Mouse (Mus musculus): ENCODE data around the gene Ubl4b. TPM values are rescaled to one million over a fixed set of nuclear protein-coding genes. Genes with fewer than 3 reads are reported as not detected.

The Ubl4b gene
- polyA plus RNA-seq, 2 experiments = 0.31 TPM; not detected in 1

- Histone ChIP-seq H3K4me2 (replicated peaks; ENCODE audit: low read depth, low read length, severe bottlenecking) (no peak overlapping the region), H3K9me3 (ENCODE audit: control insufficient read depth, low read length) (no peaks in the 10 kb centered on the region), H3K27me3 (ENCODE audit: control insufficient read depth, insufficient read depth, low read length) (no peaks in the 10 kb centered on the region), H3K27ac (replicated peaks; ENCODE audit: low read depth, low read length) (no peak overlapping the region), H3K36me3 (ENCODE audit: control insufficient read depth, insufficient read depth, low read length) (no peaks in the 10 kb centered on the region), H3K9ac (ENCODE audit: low read depth, low read length, severe bottlenecking) (no peak overlapping the region), H3K4me3 (replicated peaks; ENCODE audit: low read length) (no peak overlapping the region), H3K4me1 (ENCODE audit: control insufficient read depth, insufficient read depth, low read length) (peaks cover 14% of the 10 kb centered on the region)
- 84% methylated on average over 7 of the region's 7 CpGs for WGBS
- no peak for TF ChIP-seq POLR2A (IDR thresholded peaks at IDR 0.05; ENCODE audit: borderline replicate concordance, extremely low read depth, insufficient read depth, insufficient read length)
- DNase-seq (ENCODE audit: low spot score) = no peak
- no peak for ATAC-seq (ENCODE audit: low FRiP score, low read depth)
Observed at GRCm38 (mm10) chr3:107534951-107535350, 19.9 kb downstream of the Ubl4b start.

GRCm38 (mm10) chr3:107533532-107533931 is 21.3 kb downstream of the Ubl4b start:
- no peak for ATAC-seq (ENCODE audit: low FRiP score, low read depth)
- 57% methylated on average over 4 of the region's 4 CpGs for WGBS
- H3K4me2 ChIP-seq (replicated peaks; ENCODE audit: low read depth, low read length, severe bottlenecking) = no peak overlapping the region

GRCm38 (mm10) chr3:107530581-107530980 is 24.3 kb downstream of the Ubl4b start:
- no peak overlapping the region for H3K27ac ChIP-seq (replicated peaks; ENCODE audit: low read depth, low read length)
- WGBS = 76% methylated on average over 5 of the region's 5 CpGs
- no peak overlapping the region for H3K4me2 ChIP-seq (replicated peaks; ENCODE audit: low read depth, low read length, severe bottlenecking)
- H3K9ac ChIP-seq (ENCODE audit: low read depth, low read length, severe bottlenecking) = no peak overlapping the region
- no peak for ATAC-seq (ENCODE audit: low FRiP score, low read depth)
- H3K9me3 ChIP-seq (ENCODE audit: control insufficient read depth, low read length) = no peaks in the 10 kb centered on the region
- H3K36me3 ChIP-seq (ENCODE audit: control insufficient read depth, insufficient read depth, low read length) = no peaks in the 10 kb centered on the region
- no peaks in the 10 kb centered on the region for H3K27me3 ChIP-seq (ENCODE audit: control insufficient read depth, insufficient read depth, low read length)
- TF ChIP-seq POLR2A (IDR thresholded peaks at IDR 0.05; ENCODE audit: borderline replicate concordance, extremely low read depth, insufficient read depth, insufficient read length) = no peak
- no peak overlapping the region for H3K4me3 ChIP-seq (replicated peaks; ENCODE audit: low read length)
- H3K4me1 ChIP-seq (ENCODE audit: control insufficient read depth, insufficient read depth, low read length) = peaks cover 9% of the 10 kb centered on the region
- DNase-seq (ENCODE audit: low spot score) = no peak

More at GRCm38 (mm10) chr3:107533532-107533931, 21.3 kb downstream of the Ubl4b start:
- no peaks in the 10 kb centered on the region for H3K36me3 ChIP-seq (ENCODE audit: control insufficient read depth, insufficient read depth, low read length)
- H3K4me3 ChIP-seq (replicated peaks; ENCODE audit: low read length) = no peak overlapping the region
- no peak overlapping the region for H3K9ac ChIP-seq (ENCODE audit: low read depth, low read length, severe bottlenecking)
- no peak overlapping the region for H3K27ac ChIP-seq (replicated peaks; ENCODE audit: low read depth, low read length)
- H3K9me3 ChIP-seq (ENCODE audit: control insufficient read depth, low read length) = no peaks in the 10 kb centered on the region
- peaks cover 14% of the 10 kb centered on the region for H3K4me1 ChIP-seq (ENCODE audit: control insufficient read depth, insufficient read depth, low read length)
- no peaks in the 10 kb centered on the region for H3K27me3 ChIP-seq (ENCODE audit: control insufficient read depth, insufficient read depth, low read length)
- no peak for DNase-seq (ENCODE audit: low spot score)
- no peak for TF ChIP-seq POLR2A (IDR thresholded peaks at IDR 0.05; ENCODE audit: borderline replicate concordance, extremely low read depth, insufficient read depth, insufficient read length)

- peaks cover 9% of the 10 kb centered on the region for H3K4me1 ChIP-seq (ENCODE audit: control insufficient read depth, insufficient read depth, low read length)
- DNase-seq (ENCODE audit: low spot score) = no peak
- H3K27me3 ChIP-seq (ENCODE audit: control insufficient read depth, insufficient read depth, low read length) = no peaks in the 10 kb centered on the region
- H3K4me2 ChIP-seq (replicated peaks; ENCODE audit: low read depth, low read length, severe bottlenecking) = no peak overlapping the region
- H3K27ac ChIP-seq (replicated peaks; ENCODE audit: low read depth, low read length) = no peak overlapping the region
- TF ChIP-seq POLR2A (IDR thresholded peaks at IDR 0.05; ENCODE audit: borderline replicate concordance, extremely low read depth, insufficient read depth, insufficient read length) = no peak
- ATAC-seq (ENCODE audit: low FRiP score, low read depth) = no peak
- WGBS = 72% methylated on average over 5 of the region's 5 CpGs
- H3K36me3 ChIP-seq (ENCODE audit: control insufficient read depth, insufficient read depth, low read length) = no peaks in the 10 kb centered on the region
- H3K9ac ChIP-seq (ENCODE audit: low read depth, low read length, severe bottlenecking) = no peak overlapping the region
- H3K9me3 ChIP-seq (ENCODE audit: control insufficient read depth, low read length) = no peaks in the 10 kb centered on the region
- no peak overlapping the region for H3K4me3 ChIP-seq (replicated peaks; ENCODE audit: low read length)
Observed at GRCm38 (mm10) chr3:107529182-107529581, 25.7 kb downstream of the Ubl4b start.

- peaks cover 8% of the 10 kb centered on the region for H3K4me1 ChIP-seq (ENCODE audit: control insufficient read depth, insufficient read depth, low read length)
- H3K4me2 ChIP-seq (replicated peaks; ENCODE audit: low read depth, low read length, severe bottlenecking) = no peak overlapping the region; the same call in 1 of the 2 replicates
- H3K27ac ChIP-seq (replicated peaks; ENCODE audit: low read depth, low read length) = no peak overlapping the region
- H3K36me3 ChIP-seq (ENCODE audit: control insufficient read depth, insufficient read depth, low read length) = no peaks in the 10 kb centered on the region
- no peak for TF ChIP-seq POLR2A (IDR thresholded peaks at IDR 0.05; ENCODE audit: borderline replicate concordance, extremely low read depth, insufficient read depth, insufficient read length)
- no peak for DNase-seq (ENCODE audit: low spot score)
- ATAC-seq (ENCODE audit: low FRiP score, low read depth) = peak; percentile 67
- no peak overlapping the region for H3K9ac ChIP-seq (ENCODE audit: low read depth, low read length, severe bottlenecking)
- H3K4me3 ChIP-seq (replicated peaks; ENCODE audit: low read length) = no peak overlapping the region
- no peaks in the 10 kb centered on the region for H3K9me3 ChIP-seq (ENCODE audit: control insufficient read depth, low read length)
- no peaks in the 10 kb centered on the region for H3K27me3 ChIP-seq (ENCODE audit: control insufficient read depth, insufficient read depth, low read length)
- WGBS = 14% methylated on average over 9 of the region's 9 CpGs
Observed at GRCm38 (mm10) chr3:107528401-107529118, 26.3 kb downstream of the Ubl4b start.

All from limb, embryonic 14.5 days (tissue).